Mouse (Mus musculus): ENCODE measurements around the gene Sema3e. TPM values are rescaled to one million over a fixed set of nuclear protein-coding genes. Genes with fewer than 3 reads are reported as not detected.

Gene Sema3e
- polyA plus RNA-seq, 1 experiment: 6.8 TPM

GRCm38 (mm10) chr5:14107365-14107764 lies 82.3 kb downstream of the Sema3e start:
- no peak for TF ChIP-seq CTCF (IDR thresholded peaks at IDR 0.05; ENCODE audit: extremely low read depth, insufficient read depth, low read length)
- no peak for TF ChIP-seq POLR2A (IDR thresholded peaks at IDR 0.05; ENCODE audit: extremely low read depth, insufficient read depth, low read length)
- Histone ChIP-seq H3K4me1 (ENCODE audit: control insufficient read depth, insufficient read depth, low read length) (no peaks in the 10 kb centered on the region), H3K4me3 (ENCODE audit: insufficient read depth, low read length) (no peak overlapping the region), H3K27ac (ENCODE audit: insufficient read depth, low read length) (no peak overlapping the region)

- TF ChIP-seq POLR2A (IDR thresholded peaks at IDR 0.05; ENCODE audit: extremely low read depth, insufficient read depth, low read length): no peak
- TF ChIP-seq CTCF (IDR thresholded peaks at IDR 0.05; ENCODE audit: extremely low read depth, insufficient read depth, low read length): no peak
- Histone ChIP-seq H3K4me3 (ENCODE audit: insufficient read depth, low read length) (no peak overlapping the region), H3K27ac (ENCODE audit: insufficient read depth, low read length) (no peak overlapping the region), H3K4me1 (ENCODE audit: control insufficient read depth, insufficient read depth, low read length) (no peaks in the 10 kb centered on the region)
Measured at GRCm38 (mm10) chr5:14109001-14109400, 83.9 kb downstream of the Sema3e start.

GRCm38 (mm10) chr5:14111401-14111800 lies 86.3 kb downstream of the Sema3e start:
- Histone ChIP-seq H3K4me1 (ENCODE audit: control insufficient read depth, insufficient read depth, low read length) (no peaks in the 10 kb centered on the region), H3K27ac (ENCODE audit: insufficient read depth, low read length) (no peak overlapping the region), H3K4me3 (ENCODE audit: insufficient read depth, low read length) (no peak overlapping the region)
- TF ChIP-seq CTCF (IDR thresholded peaks at IDR 0.05; ENCODE audit: extremely low read depth, insufficient read depth, low read length): no peak
- TF ChIP-seq POLR2A (IDR thresholded peaks at IDR 0.05; ENCODE audit: extremely low read depth, insufficient read depth, low read length): no peak

GRCm38 (mm10) chr5:14121902-14122301 lies 96.8 kb downstream of the Sema3e start:
- H3K4me1 ChIP-seq (ENCODE audit: control insufficient read depth, insufficient read depth, low read length): no peaks in the 10 kb centered on the region
- H3K27ac ChIP-seq (ENCODE audit: insufficient read depth, low read length): no peak overlapping the region
- no peak overlapping the region for H3K4me3 ChIP-seq (ENCODE audit: insufficient read depth, low read length)
- TF ChIP-seq CTCF (IDR thresholded peaks at IDR 0.05; ENCODE audit: extremely low read depth, insufficient read depth, low read length) (no peak), POLR2A (IDR thresholded peaks at IDR 0.05; ENCODE audit: extremely low read depth, insufficient read depth, low read length) (no peak)

GRCm38 (mm10) chr5:14126591-14126990 lies 101.5 kb downstream of the Sema3e start:
- no peaks in the 10 kb centered on the region for H3K4me1 ChIP-seq (ENCODE audit: control insufficient read depth, insufficient read depth, low read length)
- TF ChIP-seq POLR2A (IDR thresholded peaks at IDR 0.05; ENCODE audit: extremely low read depth, insufficient read depth, low read length) (no peak), CTCF (IDR thresholded peaks at IDR 0.05; ENCODE audit: extremely low read depth, insufficient read depth, low read length) (no peak)
- H3K27ac ChIP-seq (ENCODE audit: insufficient read depth, low read length): no peak overlapping the region

GRCm38 (mm10) chr5:14135929-14136328 lies 110.9 kb downstream of the Sema3e start:
- TF ChIP-seq POLR2A (IDR thresholded peaks at IDR 0.05; ENCODE audit: extremely low read depth, insufficient read depth, low read length): no peak
- TF ChIP-seq CTCF (IDR thresholded peaks at IDR 0.05; ENCODE audit: extremely low read depth, insufficient read depth, low read length): no peak
- H3K4me1 ChIP-seq (ENCODE audit: control insufficient read depth, insufficient read depth, low read length): no peaks in the 10 kb centered on the region
- H3K4me3 ChIP-seq (ENCODE audit: insufficient read depth, low read length): no peak overlapping the region
- H3K27ac ChIP-seq (ENCODE audit: insufficient read depth, low read length): no peak overlapping the region

More at GRCm38 (mm10) chr5:14126591-14126990, 101.5 kb downstream of the Sema3e start:
- H3K4me3 ChIP-seq (ENCODE audit: insufficient read depth, low read length): no peak overlapping the region

- Histone ChIP-seq H3K4me1 (ENCODE audit: control insufficient read depth, insufficient read depth, low read length) (no peaks in the 10 kb centered on the region), H3K4me3 (ENCODE audit: insufficient read depth, low read length) (no peak overlapping the region), H3K27ac (ENCODE audit: insufficient read depth, low read length) (no peak overlapping the region)
- TF ChIP-seq CTCF (IDR thresholded peaks at IDR 0.05; ENCODE audit: extremely low read depth, insufficient read depth, low read length): no peak
- TF ChIP-seq POLR2A (IDR thresholded peaks at IDR 0.05; ENCODE audit: extremely low read depth, insufficient read depth, low read length): no peak
Measured at GRCm38 (mm10) chr5:14138725-14139124, 113.6 kb downstream of the Sema3e start.

- Histone ChIP-seq H3K4me1 (ENCODE audit: control insufficient read depth, insufficient read depth, low read length) (no peaks in the 10 kb centered on the region), H3K27ac (ENCODE audit: insufficient read depth, low read length) (no peak overlapping the region), H3K4me3 (ENCODE audit: insufficient read depth, low read length) (no peak overlapping the region)
- TF ChIP-seq POLR2A (IDR thresholded peaks at IDR 0.05; ENCODE audit: extremely low read depth, insufficient read depth, low read length): no peak
- TF ChIP-seq CTCF (IDR thresholded peaks at IDR 0.05; ENCODE audit: extremely low read depth, insufficient read depth, low read length): no peak
Measured at GRCm38 (mm10) chr5:14162579-14162978, 137.5 kb downstream of the Sema3e start.

- Histone ChIP-seq H3K4me3 (ENCODE audit: insufficient read depth, low read length) (no peak overlapping the region), H3K4me1 (ENCODE audit: control insufficient read depth, insufficient read depth, low read length) (no peaks in the 10 kb centered on the region), H3K27ac (ENCODE audit: insufficient read depth, low read length) (no peak overlapping the region)
- no peak for TF ChIP-seq CTCF (IDR thresholded peaks at IDR 0.05; ENCODE audit: extremely low read depth, insufficient read depth, low read length)
- no peak for TF ChIP-seq POLR2A (IDR thresholded peaks at IDR 0.05; ENCODE audit: extremely low read depth, insufficient read depth, low read length)
Measured at GRCm38 (mm10) chr5:14163280-14163679, 138.2 kb downstream of the Sema3e start.

- no peak overlapping the region for H3K27ac ChIP-seq (ENCODE audit: insufficient read depth, low read length)
- no peak overlapping the region for H3K4me3 ChIP-seq (ENCODE audit: insufficient read depth, low read length)
- H3K4me1 ChIP-seq (ENCODE audit: control insufficient read depth, insufficient read depth, low read length): no peaks in the 10 kb centered on the region
- TF ChIP-seq CTCF (IDR thresholded peaks at IDR 0.05; ENCODE audit: extremely low read depth, insufficient read depth, low read length): no peak
- TF ChIP-seq POLR2A (IDR thresholded peaks at IDR 0.05; ENCODE audit: extremely low read depth, insufficient read depth, low read length): no peak
Measured at GRCm38 (mm10) chr5:14167776-14168175, 142.7 kb downstream of the Sema3e start.

All from cortical plate, adult 2 months (tissue).